Mouse (Mus musculus): Measurements from ENCODE around the gene Ahnak2.

GRCm38 (mm10) chr12:112804046-112804445 lies 1.6 kb upstream of the Ahnak2 start:
- TF ChIP-seq POLR2A (IDR thresholded peaks at IDR 0.05; ENCODE audit: borderline replicate concordance, insufficient read depth, low read length) (no peak), CTCF (IDR thresholded peaks at IDR 0.05; ENCODE audit: borderline replicate concordance, insufficient read depth, low read depth, low read length) (no peak)

Data from cerebellum, adult 2 months (tissue).